Mouse (Mus musculus) adrenal gland, adult 18-20 months (tissue): ENCODE data around the gene Tmem138. TPM values are rescaled to one million over a fixed set of nuclear protein-coding genes. Genes with fewer than 3 reads are reported as not detected.

Source experiments
- total RNA-seq, 2 experiments: library from RNA; stranded (reverse); gene quantifications; 1 replicate in 1 of 2; 2 replicates in 1 of 2; pipeline ENCODE4 v1.2.3; 2021

Tmem138 gene
- total RNA-seq, 2 experiments from 2014 or later: 7.2 TPM

Other genes with a start within 250 kb of the Tmem138 start
- gene Syt7, start 188.3 kb downstream of the Tmem138 start, total RNA-seq: 10 to 100 TPM; 32.1 to 33.0 TPM
- 1 to 10 TPM; 4.1 to 5.9 TPM for gene Lrrc10b, start 119.9 kb downstream of the Tmem138 start, total RNA-seq
- gene Ppp1r32, start 94.4 kb downstream of the Tmem138 start, total RNA-seq: under 1 TPM in 1 of 2 experiments, not detected in 1; 0.35 TPM
- gene Cpsf7, start 52.1 kb downstream of the Tmem138 start, total RNA-seq: 10 to 100 TPM; 52.5 to 54.5 TPM
- gene Sdhaf2, start 51.2 kb downstream of the Tmem138 start, total RNA-seq: 10 to 100 TPM; 68.5 to 72.4 TPM
- 10 to 100 TPM; 15.5 to 17.8 TPM for gene Tmem216, start 21.1 kb downstream of the Tmem138 start, total RNA-seq
- 10 to 100 TPM; 13.2 to 13.6 TPM for gene Cyb561a3, start 190 bp downstream of the Tmem138 start, total RNA-seq
- gene Ddb1, start 28.0 kb upstream of the Tmem138 start, total RNA-seq: 100 to 1,000 TPM; 214 to 303 TPM
- gene Tkfc, start 28.3 kb upstream of the Tmem138 start, total RNA-seq: 10 to 100 TPM; 19.1 to 20.4 TPM
- under 1 TPM; 0.20 to 0.38 TPM for gene Vwce, start 56.9 kb upstream of the Tmem138 start, total RNA-seq
- not detected for gene Pga5, start 100.7 kb upstream of the Tmem138 start, total RNA-seq
- 10 to 100 TPM; 19.3 to 26.8 TPM for gene Vps37c, start 111.4 kb upstream of the Tmem138 start, total RNA-seq
- gene Cd5, start 161.6 kb upstream of the Tmem138 start, total RNA-seq: under 1 TPM in 1 of 2 experiments, not detected in 1; 0.38 TPM